Mouse (Mus musculus) adrenal gland, adult (tissue): Measurements from ENCODE around the gene Dapk2.
A peak's percentile ranks its signal among the peaks of the same experiment; 100 is the strongest.

Source experiments
- DNase-seq, 2 experiments: peaks; one replicate each; pipeline ENCODE4 v3.0.0; 2022 to 2023; ENCODE audit warnings: low spot score in 1 of 2; ENCODE audit not compliant: inconsistent age in 2 of 2

Gene Dapk2

DNA sequence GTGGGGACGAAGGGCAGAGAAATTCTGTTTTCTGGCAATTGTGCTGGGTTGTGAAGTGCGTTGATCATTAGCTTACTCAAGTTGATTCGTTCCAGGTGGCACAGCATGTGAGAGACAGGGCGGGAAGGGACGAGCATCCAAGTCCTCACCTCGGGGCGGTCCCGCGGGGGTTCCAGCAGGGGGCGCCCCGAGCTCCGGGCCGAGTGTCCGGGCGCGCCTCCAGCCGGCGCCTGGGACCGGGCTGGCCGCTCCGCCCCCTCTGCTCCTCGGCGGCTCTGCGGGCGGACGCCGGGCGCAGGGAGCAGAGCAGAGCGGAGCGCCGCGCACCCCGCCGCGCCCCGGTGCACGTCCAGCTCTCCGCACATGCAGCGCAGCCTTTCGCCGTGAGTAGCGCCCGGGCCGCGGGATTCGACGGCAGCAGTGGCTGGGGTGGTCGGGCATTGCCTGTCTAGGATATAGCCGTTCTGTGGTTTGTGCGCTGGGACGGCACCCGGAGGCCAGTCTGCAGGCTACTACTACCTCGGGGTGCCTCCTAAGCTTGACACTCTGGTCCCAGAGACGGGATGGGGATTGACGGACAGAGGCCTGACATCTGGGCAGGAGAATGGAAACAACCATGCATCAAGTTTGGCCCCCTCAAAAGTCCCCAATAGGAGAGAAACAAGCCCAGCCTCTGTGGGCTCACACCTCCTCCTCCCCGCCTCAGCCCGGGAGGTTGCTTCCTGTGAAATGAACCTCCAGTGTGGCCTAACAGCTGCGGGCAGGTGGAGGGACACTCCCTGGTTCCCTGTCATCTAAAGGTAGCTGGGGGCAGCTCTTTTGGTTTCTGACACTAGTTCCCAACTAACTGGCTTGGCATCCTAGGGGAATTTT lies at the start of gene Dapk2:
TSS of gene Dapk2 (plus strand) at position 266 of the 873 bp plus-strand sequence.
- DNase-seq = peak; percentile 88 to 95

- no peak for DNase-seq
Observed at GRCm38 (mm10) chr9:66109574-66109973, 48.4 kb upstream of the Dapk2 start.

- no peak for DNase-seq
Observed at GRCm38 (mm10) chr9:66110126-66110525, 47.9 kb upstream of the Dapk2 start.

GRCm38 (mm10) chr9:66110611-66111379 lies 47.2 kb upstream of the Dapk2 start:
- DNase-seq = no peak

- no peak for DNase-seq
Observed at GRCm38 (mm10) chr9:66114341-66114740, 43.7 kb upstream of the Dapk2 start.

GRCm38 (mm10) chr9:66116890-66117289 lies 41.1 kb upstream of the Dapk2 start:
- peak; percentile 63 to 77 for DNase-seq

- no peak for DNase-seq
Observed at GRCm38 (mm10) chr9:66119498-66119897, 38.5 kb upstream of the Dapk2 start.

- DNase-seq = no peak
Observed at GRCm38 (mm10) chr9:66120106-66120505, 37.9 kb upstream of the Dapk2 start.

DNA sequence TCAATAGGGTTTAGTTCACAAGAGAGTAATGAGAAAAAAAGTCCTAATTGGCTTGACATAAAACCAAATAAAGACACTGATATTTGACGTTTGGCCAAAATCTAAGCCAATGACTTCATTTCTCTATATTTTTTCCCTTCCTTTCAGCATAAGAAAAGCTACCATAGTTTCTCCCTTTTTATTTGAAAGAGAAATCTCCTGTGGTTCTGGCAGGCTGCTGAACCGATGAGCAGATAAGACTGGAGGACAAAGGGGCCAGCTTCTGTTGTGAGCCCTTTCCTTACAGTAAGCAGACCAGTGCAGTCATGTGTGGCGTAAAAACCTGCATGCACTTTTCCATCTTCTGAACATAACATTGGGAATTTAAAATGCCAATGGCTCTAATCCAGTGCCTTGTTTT lies 37.1 kb upstream of the Dapk2 start:
- no peak for DNase-seq

DNA sequence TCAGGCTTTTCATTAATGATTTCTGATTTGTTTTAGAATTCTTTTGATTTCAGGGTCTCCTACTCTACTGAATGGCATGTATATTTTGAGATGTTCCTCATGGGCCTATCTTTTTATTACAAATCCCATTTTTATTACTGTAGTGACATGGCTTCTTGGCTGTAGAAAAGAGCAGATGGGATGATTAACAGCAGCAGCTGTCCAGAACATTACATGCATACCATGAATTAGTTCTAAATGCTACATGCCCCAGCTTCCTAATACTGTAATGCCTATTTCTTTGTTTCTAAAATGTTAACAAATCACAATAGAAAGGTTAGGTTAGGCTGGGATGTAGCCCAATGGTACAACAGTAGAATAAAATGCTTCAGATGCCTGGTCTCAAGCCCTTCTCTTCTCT lies 36.6 kb upstream of the Dapk2 start:
- no peak for DNase-seq

DNA sequence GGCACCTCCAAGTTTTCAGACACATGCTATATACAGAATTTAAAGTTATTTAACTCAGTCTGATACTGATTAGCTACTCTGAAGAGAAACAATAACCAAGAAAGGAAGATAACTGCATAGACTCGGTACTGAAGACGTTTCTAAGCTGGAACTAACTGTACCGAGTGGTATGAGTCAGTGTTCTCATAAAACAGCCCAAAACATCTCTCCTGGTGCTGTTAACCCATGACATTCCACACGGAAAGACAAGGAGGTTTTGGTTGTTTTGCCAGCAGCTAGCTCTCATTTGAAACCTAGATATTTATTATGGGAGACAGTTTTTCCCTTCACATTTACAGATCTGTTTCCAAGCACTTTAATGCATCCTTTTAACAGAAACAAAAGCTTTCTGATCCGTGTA lies 34.4 kb upstream of the Dapk2 start:
- no peak for DNase-seq

DNA sequence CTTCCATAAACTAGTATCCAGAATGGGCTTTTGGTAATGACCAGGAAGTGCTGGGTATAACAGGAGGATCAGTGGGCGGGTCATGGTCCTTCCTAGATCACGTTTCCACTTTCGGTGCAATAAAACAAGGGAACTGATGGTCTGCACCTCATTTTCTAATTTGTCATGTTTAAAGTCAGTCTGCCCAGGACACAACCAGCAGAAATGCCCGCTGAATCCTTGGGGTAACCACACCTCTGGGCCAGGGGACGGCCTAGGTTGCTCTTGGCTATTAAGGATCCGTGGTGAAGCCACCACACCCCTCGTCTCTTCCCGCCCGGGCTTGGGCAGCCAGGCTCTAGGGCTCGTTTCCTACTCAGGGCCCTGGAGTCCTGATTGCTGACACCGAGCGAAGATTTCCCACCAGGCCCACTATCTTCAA lies 33.9 kb upstream of the Dapk2 start:
- peak in 1 of 2 experiments; percentile 81 for DNase-seq

- peak; percentile 98 to 99 for DNase-seq
Observed at GRCm38 (mm10) chr9:66124681-66125542, 33.1 kb upstream of the Dapk2 start.

DNA sequence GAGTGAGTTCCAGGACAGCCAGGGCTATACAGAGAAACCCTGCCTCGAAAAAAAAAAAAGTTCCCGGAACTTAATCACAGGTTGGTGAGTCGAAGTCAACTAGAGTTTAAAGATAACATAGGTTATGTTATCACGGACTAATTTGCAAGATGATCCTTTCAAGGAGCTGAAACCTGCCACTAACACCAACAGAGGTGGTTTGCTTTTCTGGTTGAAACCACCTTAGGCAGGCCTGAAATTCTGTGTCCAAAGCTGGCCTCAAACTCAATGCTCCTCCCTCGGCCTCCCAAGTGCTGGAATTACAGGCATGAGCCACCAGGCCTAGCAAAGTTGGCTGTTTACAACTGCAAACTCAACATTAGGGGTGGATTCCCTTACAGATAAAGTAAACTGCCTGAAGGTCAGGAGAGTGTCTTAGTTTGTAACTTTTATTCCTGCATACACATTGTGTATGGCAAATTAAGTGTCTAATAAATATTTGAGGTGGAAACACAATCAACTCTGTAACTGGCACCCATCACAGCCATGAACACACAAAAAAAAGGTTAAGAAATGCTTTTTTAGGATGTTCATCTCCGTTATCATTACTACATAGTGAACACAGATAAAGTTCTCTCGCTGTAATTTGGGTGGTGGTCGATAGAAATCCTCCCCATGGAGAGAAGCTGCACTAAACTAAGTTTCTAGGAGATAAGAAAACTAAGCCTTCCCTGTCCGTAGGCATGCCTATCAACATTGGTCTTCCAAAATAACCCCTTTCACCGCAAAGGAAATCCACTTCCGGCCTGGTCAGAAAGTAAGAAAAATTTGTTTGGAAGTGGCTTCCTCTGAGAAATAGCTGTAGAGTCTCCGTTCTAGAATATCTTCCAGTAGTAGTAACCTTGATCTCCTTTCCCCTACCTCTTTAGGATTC lies 32.2 kb upstream of the Dapk2 start:
- DNase-seq = peak; percentile 39 to 68

GRCm38 (mm10) chr9:66126456-66127192 lies 31.4 kb upstream of the Dapk2 start, which contains the start of the genes Snx1 and Ciao2a:
Snx1 (minus strand) TSS chr9:66126587.
Ciao2a (plus strand) TSS chr9:66126611.
- peak; percentile 95 to 98 for DNase-seq

DNA sequence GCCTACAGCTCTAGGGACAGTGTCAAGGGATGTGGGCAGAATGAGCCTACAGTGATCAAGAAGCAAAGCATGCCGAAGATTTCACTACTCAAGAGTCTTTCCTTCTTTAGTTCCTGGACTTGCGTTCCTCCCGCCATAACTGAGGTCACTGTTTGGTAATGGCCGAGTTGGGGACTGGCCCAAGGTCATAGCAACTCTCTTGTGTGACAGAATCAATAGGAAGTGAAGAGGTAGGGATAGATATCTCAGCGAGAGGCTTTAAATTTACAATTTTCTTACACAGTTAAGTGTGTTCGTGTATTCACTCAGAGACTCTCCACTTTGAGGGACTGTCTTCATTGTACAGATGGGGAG lies 30.9 kb upstream of the Dapk2 start:
- peak; percentile 37 to 80 for DNase-seq

GRCm38 (mm10) chr9:66127884-66128283 lies 30.1 kb upstream of the Dapk2 start:
- DNase-seq = peak in 1 of 2 experiments; percentile 38

DNA sequence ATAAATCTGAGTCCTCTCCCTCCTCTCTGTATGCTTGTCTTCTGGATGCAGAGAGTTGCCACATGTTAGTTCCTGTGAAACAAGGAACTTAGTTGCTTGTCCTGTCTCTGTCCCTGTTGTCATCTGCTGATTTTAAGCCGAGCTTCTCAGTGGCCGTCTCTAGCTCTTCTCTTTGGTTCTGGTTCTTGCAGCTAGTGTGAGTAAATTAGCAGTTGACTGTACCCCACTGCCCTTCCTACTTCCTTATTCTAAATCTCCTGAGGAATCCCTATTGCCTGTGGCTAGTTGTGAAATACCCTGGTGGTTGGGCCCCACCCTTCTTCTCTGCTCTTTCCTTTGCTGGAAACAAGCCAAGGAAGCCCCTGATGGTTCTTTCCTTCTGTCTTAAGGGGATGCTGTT lies 26.6 kb upstream of the Dapk2 start:
- peak in 1 of 2 experiments; percentile 37 for DNase-seq

DNA sequence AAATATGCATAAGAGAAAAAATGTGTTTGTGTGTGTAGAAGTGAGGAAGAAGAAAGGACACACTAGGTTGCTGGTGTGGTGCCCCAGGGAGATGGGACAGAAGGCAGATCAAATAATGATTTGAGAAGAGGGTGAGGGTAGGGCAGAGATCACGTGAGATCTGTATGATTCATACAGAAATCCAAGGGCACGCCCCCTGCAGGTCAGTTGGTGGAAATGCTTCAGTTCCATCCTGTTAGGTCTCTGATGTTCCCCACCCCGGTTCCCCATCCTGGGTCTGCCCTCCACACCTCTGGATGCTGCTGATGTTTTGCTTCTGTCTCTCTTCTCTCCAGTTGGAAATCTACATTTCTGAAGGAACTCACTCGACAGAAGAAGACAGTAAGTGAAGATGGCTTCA lies 22.1 kb upstream of the Dapk2 start:
- peak in 1 of 2 experiments; percentile 69 for DNase-seq
